Mouse (Mus musculus): ENCODE results near the gene Arpc2.

Gene Arpc2

GRCm38 (mm10) chr1:74302229-74302628, 66.3 kb downstream of the Arpc2 start:
- DNase-seq (ENCODE audit: low spot score): no peak

GRCm38 (mm10) chr1:74302835-74303234, 67.0 kb downstream of the Arpc2 start:
- no peak for DNase-seq (ENCODE audit: low spot score)

GRCm38 (mm10) chr1:74303509-74304338, 67.8 kb downstream of the Arpc2 start:
- DNase-seq (ENCODE audit: low spot score): peak; percentile 50

GRCm38 (mm10) chr1:74304339-74304790, 68.5 kb downstream of the Arpc2 start:
- DNase-seq (ENCODE audit: low spot score): no peak

- no peak for DNase-seq (ENCODE audit: low spot score)
Measured at GRCm38 (mm10) chr1:74304946-74305345, 69.1 kb downstream of the Arpc2 start.

GRCm38 (mm10) chr1:74305522-74305921, 69.6 kb downstream of the Arpc2 start, which contains the start of gene Tmbim1:
Tmbim1 (minus strand) TSS chr1:74305622.
- no peak for DNase-seq (ENCODE audit: low spot score)

- DNase-seq (ENCODE audit: low spot score): no peak
Measured at GRCm38 (mm10) chr1:74307146-74307545, 71.3 kb downstream of the Arpc2 start.

- no peak for DNase-seq (ENCODE audit: low spot score)
Measured at GRCm38 (mm10) chr1:74308001-74308964, 72.4 kb downstream of the Arpc2 start.

- DNase-seq (ENCODE audit: low spot score): no peak
Measured at GRCm38 (mm10) chr1:74309767-74310166, 73.9 kb downstream of the Arpc2 start.

GRCm38 (mm10) chr1:74313049-74313692, 77.3 kb downstream of the Arpc2 start:
- no peak for DNase-seq (ENCODE audit: low spot score)

GRCm38 (mm10) chr1:74314796-74315195, 78.9 kb downstream of the Arpc2 start:
- DNase-seq (ENCODE audit: low spot score): no peak

- no peak for DNase-seq (ENCODE audit: low spot score)
Measured at GRCm38 (mm10) chr1:74316114-74316827, 80.4 kb downstream of the Arpc2 start.

Measured in spleen, adult 12 weeks (tissue).